Mouse (Mus musculus) small intestine, adult 2 months (tissue): Measurements from ENCODE around the gene Naaa. TPM values are rescaled to one million over a fixed set of nuclear protein-coding genes. Genes with fewer than 3 reads are reported as not detected.
A peak's percentile ranks its signal among the peaks of the same experiment; 100 is the strongest.

ENCODE experiments used
- H3K27ac ChIP-seq: fragments of 200-500 bp; 2 replicates; pipeline ENCODE4 v1.5.1; 2012; ENCODE audit warnings: low read depth, low read length, control low read depth, inconsistent platforms; ENCODE audit not compliant: insufficient read depth
- H3K27me3 ChIP-seq: fragments of 200-500 bp; 2 replicates; pipeline ENCODE4 v1.6.1; 2012; ENCODE audit warnings: mild to moderate bottlenecking, moderate library complexity, low read length, inconsistent platforms; ENCODE audit not compliant: control insufficient read depth, insufficient read depth
- H3K36me3 ChIP-seq: fragments of 200-500 bp; 2 replicates; pipeline ENCODE4 v1.6.1; 2012; ENCODE audit warnings: mild to moderate bottlenecking, low read length, control low read depth, inconsistent platforms; ENCODE audit not compliant: control insufficient read depth, insufficient read depth
- H3K4me1 ChIP-seq: fragments of 200-500 bp; 2 replicates; pipeline ENCODE4 v1.6.1; 2012; ENCODE audit warnings: low read length, inconsistent platforms, mixed read lengths; ENCODE audit not compliant: control insufficient read depth, insufficient read depth, insufficient read length
- H3K4me3 ChIP-seq: fragments of 200-500 bp; 2 replicates; pipeline ENCODE4 v1.5.1; 2012; ENCODE audit warnings: low read depth, mild to moderate bottlenecking, control low read depth, inconsistent platforms, low read length, moderate library complexity
- CTCF ChIP-seq: fragments of 200-500 bp; IDR thresholded peaks from 2 replicates; pipeline ENCODE4 v1.5.1; 2012; ENCODE audit warnings: low read depth, mild to moderate bottlenecking, control low read depth, inconsistent platforms, low read length, moderate library complexity, mixed read lengths; ENCODE audit not compliant: insufficient replicate concordance, insufficient read length; ENCODE audit errors: extremely low read depth
- POLR2A ChIP-seq: fragments of 200-500 bp; IDR thresholded peaks from 2 replicates; pipeline ENCODE4 v1.6.1; 2012; ENCODE audit warnings: low read depth, mild to moderate bottlenecking, control low read depth, inconsistent platforms, low read length, moderate library complexity
- WGBS: fragments of 180-500 bp; shearing (Covaris S2); methylation state at CpG from one replicate; pipeline ENCODE4 v1.1.7; 2018; 5-methylcytosine and 5-hydroxymethylcytosine counted together
- polyA plus RNA-seq: library from polyadenylated mRNA; depleted of rRNA; stranded (reverse); fragments of >200 nt; gene quantifications from 2 replicates; pipeline ENCODE4 v1.2.3, GENCODE M21; 2012

Naaa gene
- polyA plus RNA-seq, 1 experiment, result 59.9 TPM

GRCm38 (mm10) chr5:92263761-92264359 is 14.1 kb downstream of the Naaa start:
- 56% methylated on average over 4 of the region's 4 CpGs for WGBS
- Histone ChIP-seq H3K4me1 (peaks cover 2% of the 10 kb centered on the region; the same call in 1 of the 2 replicates), H3K27ac (no peak overlapping the region), H3K36me3 (peaks cover 52% of the 10 kb centered on the region), H3K4me3 (no peak overlapping the region), H3K27me3 (no peaks in the 10 kb centered on the region)
- TF ChIP-seq POLR2A (no peak), CTCF (no peak)

- H3K27ac ChIP-seq, result no peak overlapping the region
- H3K27me3 ChIP-seq, result no peaks in the 10 kb centered on the region
- no peak overlapping the region for H3K4me3 ChIP-seq
- peaks cover 2% of the 10 kb centered on the region; the same call in 1 of the 2 replicates for H3K4me1 ChIP-seq
- TF ChIP-seq CTCF (no peak), POLR2A (no peak)
- 87% methylated on average over 8 of the region's 8 CpGs for WGBS
- H3K36me3 ChIP-seq, result peaks cover 49% of the 10 kb centered on the region
Observed at GRCm38 (mm10) chr5:92262646-92263045, 15.3 kb downstream of the Naaa start.

- H3K4me3 ChIP-seq, result no peak within 1 kb of the TSS
- no peak for TF ChIP-seq CTCF
- H3K27me3 ChIP-seq, result no peaks in the 10 kb centered on the region; the same call in 1 of the 2 replicates
- H3K27ac ChIP-seq, result no peak within 1 kb of the TSS
- H3K36me3 ChIP-seq, result peaks cover 20% of the 10 kb centered on the region
- no peaks in the 10 kb centered on the region for H3K4me1 ChIP-seq
- WGBS, result 67% methylated on average over 6 of the region's 6 CpGs
Observed at GRCm38 (mm10) chr5:92256218-92256617, 21.8 kb downstream of the Naaa start, which contains the start of gene Ppef2. TSS of gene Ppef2 (minus strand) at chr5:92256278.

DNA sequence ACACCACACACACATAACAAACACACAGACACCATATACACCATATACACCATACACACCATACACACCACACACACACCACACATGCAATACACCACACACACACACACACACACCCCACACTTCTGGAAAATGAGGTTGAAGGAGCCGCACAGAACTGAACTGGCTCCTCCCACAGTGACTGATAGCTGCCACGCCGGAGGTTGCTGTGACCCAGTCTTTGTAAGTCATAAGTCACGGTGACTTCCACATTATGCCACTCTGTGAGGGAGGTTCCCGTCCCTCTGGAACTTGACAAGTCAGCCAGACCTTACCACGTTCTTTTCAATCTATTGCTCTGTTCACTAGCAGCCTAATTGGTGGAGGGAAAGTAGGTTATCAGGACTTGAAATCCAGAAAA is 23.5 kb downstream of the Naaa start:
- WGBS, result 51% methylated on average over 6 of the region's 6 CpGs
- TF ChIP-seq POLR2A (no peak), CTCF (no peak)
- Histone ChIP-seq H3K27ac (no peak overlapping the region), H3K27me3 (no peaks in the 10 kb centered on the region; the same call in 1 of the 2 replicates), H3K4me3 (no peak overlapping the region), H3K36me3 (peaks cover 10% of the 10 kb centered on the region), H3K4me1 (no peaks in the 10 kb centered on the region)

DNA sequence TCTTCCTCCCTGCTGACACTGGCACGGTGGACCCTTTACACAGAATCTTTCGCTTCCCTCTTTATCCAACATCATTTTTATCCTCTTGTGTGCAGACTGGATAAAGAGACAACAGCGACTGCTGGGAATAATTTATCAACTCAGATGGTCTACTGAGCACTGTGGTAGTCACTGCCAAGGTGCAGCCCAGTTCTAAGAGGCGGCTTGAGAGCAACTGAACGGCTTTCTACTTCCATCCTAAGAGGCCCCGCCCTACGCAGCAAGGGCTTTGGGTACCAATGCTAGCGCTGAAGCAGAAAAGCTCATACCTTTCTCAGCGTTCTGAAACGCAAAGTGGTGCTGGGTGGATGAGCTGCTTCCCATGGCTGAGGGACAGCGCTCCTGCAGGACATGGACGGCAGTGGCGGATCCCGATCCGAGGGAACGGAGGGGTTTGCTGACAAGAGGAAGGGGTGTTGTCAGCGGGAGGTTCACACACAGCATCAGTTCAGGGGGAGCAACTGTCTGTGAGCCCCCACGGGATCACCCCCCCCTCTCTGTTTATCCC is 25.1 kb downstream of the Naaa start:
- WGBS, result 31% methylated on average over 18 of the region's 18 CpGs

DNA sequence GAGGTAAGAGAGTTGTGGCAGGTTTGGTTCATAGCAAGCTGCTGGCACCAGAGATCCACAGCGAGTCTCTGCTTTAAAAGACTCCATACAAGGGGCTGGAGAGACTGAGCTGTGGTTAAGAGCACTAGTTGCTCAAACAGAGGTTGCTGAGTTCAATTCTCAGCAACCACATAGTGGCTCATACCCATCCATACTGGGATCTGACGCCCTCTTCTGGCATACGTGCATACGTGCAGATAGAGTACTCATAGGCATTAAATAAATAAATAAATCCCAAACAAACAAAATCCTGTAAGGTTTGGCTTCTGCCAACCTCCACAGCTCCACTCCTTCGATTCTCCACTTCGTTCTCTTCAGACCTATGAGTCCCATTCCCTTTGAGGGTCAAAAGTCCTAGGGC is 25.9 kb downstream of the Naaa start:
- WGBS, result 96% methylated on average over 6 of the region's 6 CpGs
- Histone ChIP-seq H3K27ac (no peak overlapping the region), H3K27me3 (no peaks in the 10 kb centered on the region; the same call in 1 of the 2 replicates), H3K4me1 (peaks cover 4% of the 10 kb centered on the region; the same call in 1 of the 2 replicates), H3K36me3 (no peaks in the 10 kb centered on the region), H3K4me3 (no peak overlapping the region)
- TF ChIP-seq POLR2A (no peak), CTCF (no peak)

More for the DNA sequence above, 25.1 kb downstream of the Naaa start:
- Histone ChIP-seq H3K27ac (no peak overlapping the region), H3K36me3 (no peaks in the 10 kb centered on the region), H3K4me3 (no peak overlapping the region), H3K4me1 (peaks cover 4% of the 10 kb centered on the region; the same call in 1 of the 2 replicates), H3K27me3 (no peaks in the 10 kb centered on the region; the same call in 1 of the 2 replicates)
- TF ChIP-seq POLR2A, result no peak
- no peak for TF ChIP-seq CTCF

DNA sequence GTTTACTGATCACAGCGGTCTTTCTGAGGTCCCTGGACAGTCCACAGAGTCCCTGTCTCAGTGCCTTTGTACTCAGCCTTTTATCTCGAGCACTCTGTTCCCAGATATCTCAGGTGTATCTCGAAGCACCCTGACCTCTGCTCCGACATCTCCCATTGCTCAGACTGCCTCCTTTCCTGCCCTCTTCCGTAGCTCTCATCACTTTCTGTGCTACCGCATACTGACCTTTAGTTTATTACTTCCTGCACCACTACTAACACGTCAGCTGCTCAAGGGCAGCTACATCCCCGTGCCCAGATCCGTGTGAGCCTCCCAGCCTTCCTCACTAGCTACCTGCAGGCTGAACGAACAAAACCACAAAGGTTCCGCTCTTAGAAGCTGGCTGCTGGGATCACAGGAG is 29.4 kb downstream of the Naaa start:
- Histone ChIP-seq H3K27ac (peak overlapping the region; percentile 60), H3K36me3 (no peaks in the 10 kb centered on the region; the same call in 1 of the 2 replicates), H3K27me3 (no peaks in the 10 kb centered on the region; the same call in 1 of the 2 replicates), H3K4me1 (peaks cover 4% of the 10 kb centered on the region; the same call in 1 of the 2 replicates), H3K4me3 (no peak overlapping the region)
- no peak for TF ChIP-seq POLR2A
- TF ChIP-seq CTCF, result no peak
- 56% methylated on average over 11 of the region's 11 CpGs for WGBS
